Mouse (Mus musculus) Patski (cell line): ENCODE data around the gene Icmt. TPM values are rescaled to one million over a fixed set of nuclear protein-coding genes. Genes with fewer than 3 reads are reported as not detected.
A peak's percentile ranks its signal among the peaks of the same experiment; 100 is the strongest.

Experiments
- ATAC-seq: fragments of 100-300 bp; one replicate; pipeline ENCODE4 v1.8.0; 2021
- CTCF ChIA-PET: fragments of 350-600 bp; sonication (Branson Sonifier 250); formaldehyde crosslinking; loops from one replicate; lab custom pipeline; 2022; ENCODE audit warnings: inconsistent platforms; lab: Charles Lee
- POLR2A ChIA-PET: fragments of 350-600 bp; sonication (Branson Sonifier 250); formaldehyde crosslinking; loops from one replicate; lab custom pipeline; 2022; ENCODE audit warnings: antibody characterized with exemption, inconsistent platforms; lab: Charles Lee
- DNase-seq: peaks from one replicate; pipeline ENCODE4 v3.0.0-alpha.2; 2011; ENCODE audit warnings: low read depth, low spot score
- H3K27me3 ChIP-seq: fragments of 371-371 bp; one replicate; pipeline ENCODE4 v1.5.1; 2021
- CTCF ChIP-seq: fragments of 100-300 bp; IDR thresholded peaks from one replicate; pipeline ENCODE4 v1.5.1; 2021
- in situ Hi-C: fragments of 300-500 bp; cut with MboI; formaldehyde crosslinking; loops from 3 replicates; pipeline ENCODE4 v1.11.1; 2018; ENCODE audit warnings: low pct_unique_long_range_greater_than_20kb, mixed read lengths
- polyA plus RNA-seq: library from polyadenylated mRNA; unstranded; gene quantifications from one replicate; pipeline ENCODE4 v1.2.3, GENCODE M21; 2021

The Icmt gene
- 42.2 TPM for polyA plus RNA-seq

DNA sequence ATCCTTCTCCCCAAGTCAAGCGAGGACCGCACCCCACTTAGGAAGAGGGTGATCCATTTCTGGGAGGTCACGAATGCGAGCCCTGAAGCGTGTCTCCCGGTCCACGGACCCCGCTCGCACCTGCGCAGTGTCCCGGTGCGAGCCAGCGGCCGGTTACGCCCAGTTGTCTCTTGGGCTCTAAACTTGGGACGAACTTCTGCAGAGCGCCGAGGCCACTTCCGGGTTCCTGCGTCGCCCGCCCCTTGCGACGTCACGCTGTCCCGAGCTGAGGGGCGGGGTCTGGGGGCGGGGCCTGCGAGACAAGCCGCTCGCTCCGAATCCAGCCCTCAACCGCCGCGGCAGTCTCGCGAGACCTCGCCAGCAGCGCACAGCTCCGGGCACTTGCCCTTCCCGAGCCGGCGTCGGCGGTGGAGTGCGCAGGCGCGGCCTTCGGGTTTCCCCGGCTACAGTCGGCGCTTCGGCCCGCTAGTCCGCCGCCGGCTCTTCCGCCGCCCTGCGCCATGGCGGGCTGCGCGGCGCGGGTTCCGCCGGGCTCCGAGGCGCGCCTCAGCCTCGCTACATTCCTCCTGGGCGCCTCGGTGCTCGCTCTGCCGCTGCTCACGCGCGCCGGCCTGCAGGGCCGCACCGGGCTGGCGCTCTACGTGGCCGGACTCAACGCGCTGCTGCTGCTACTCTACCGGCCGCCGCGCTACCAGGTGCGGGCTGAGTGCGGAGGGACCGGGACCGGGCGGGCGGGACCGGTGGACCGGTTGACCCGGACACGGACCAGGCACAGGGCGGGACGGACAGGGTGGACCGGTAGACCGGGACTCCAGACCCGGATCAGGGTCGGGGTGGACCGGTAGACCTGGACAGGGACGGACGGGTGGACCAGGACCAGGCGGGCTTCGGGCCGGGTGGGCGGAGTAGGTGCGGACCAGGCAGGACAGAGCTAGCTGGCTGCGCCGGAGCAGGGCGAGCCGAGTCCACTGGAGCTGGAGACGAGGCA is at the start of gene Icmt:
Icmt (plus strand) TSS at position 354 of the 988 bp plus-strand sequence.
- H3K27me3 ChIP-seq: no peaks in the 10 kb centered on the region
- TF ChIP-seq CTCF: no peak
- in situ Hi-C loops: no loop called here
- peak; percentile 69 for ATAC-seq
- peak; percentile 81 for DNase-seq
- ChIA-PET CTCF (no interaction called here), POLR2A (interaction anchor here (1.1 kb wide), 1 partner anchor 10 kb away, joined by 3 read pairs; no protein-coding TSS in a partner anchor)

DNA sequence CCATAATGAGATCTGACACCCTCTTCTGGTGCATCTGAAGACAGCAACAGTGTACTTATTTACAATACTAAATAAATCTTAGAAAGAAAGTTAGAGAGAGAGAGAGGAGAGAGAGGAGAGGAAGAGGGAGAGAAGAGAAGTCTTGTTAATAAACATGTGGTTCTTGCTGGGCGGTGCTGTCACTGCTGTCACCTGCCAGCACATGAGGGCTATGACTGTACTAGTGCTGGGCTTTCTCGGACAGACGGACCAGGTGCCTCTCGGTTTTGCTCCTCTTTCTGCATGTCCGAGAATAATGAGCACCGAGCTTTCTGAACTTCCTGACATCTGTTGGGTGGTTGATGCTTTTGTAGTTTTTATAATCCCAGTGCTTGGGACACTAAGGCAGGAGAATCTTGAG is 46.4 kb upstream of the Icmt start:
- ChIA-PET POLR2A (no interaction called here), CTCF (no interaction called here)
- TF ChIP-seq CTCF: no peak

DNA sequence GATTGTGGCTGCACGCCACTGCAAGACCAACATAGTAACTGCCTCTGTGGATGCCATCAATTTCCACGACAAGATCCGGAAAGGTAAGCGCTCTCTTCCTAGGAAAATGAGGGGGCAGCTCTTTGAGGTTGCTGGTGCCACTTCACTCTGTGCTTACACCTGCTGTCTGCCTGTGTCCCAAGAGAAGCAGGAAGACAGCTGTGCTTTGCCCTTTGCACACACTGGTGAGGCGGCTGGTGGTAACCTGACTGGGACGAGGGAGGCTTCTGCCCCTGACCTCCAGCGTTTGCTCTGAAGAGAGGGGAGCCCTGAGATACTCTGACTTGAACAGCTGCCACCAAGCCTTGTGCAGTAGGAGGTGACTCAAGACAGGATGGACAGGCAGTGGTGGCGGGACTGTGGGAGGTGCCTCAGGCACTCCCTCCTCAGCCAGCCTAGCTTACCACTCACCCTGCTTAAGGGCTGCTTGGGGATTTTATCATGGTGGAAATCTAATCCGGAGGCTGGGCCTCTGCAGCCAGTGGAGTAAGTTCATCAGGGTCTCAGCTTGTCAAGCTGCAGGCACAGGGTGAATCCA is 43.8 kb upstream of the Icmt start:
- ATAC-seq (no peak), DNase-seq (no peak)
- CTCF ChIA-PET: no interaction called here
- H3K27me3 ChIP-seq: no peaks in the 10 kb centered on the region
- in situ Hi-C loops: no loop called here
- POLR2A ChIA-PET: no interaction called here
- TF ChIP-seq CTCF: no peak

More for the DNA sequence above, 46.4 kb upstream of the Icmt start:
- no peak for ATAC-seq
- in situ Hi-C loops: no loop called here
- H3K27me3 ChIP-seq: no peaks in the 10 kb centered on the region
- DNase-seq: no peak

DNA sequence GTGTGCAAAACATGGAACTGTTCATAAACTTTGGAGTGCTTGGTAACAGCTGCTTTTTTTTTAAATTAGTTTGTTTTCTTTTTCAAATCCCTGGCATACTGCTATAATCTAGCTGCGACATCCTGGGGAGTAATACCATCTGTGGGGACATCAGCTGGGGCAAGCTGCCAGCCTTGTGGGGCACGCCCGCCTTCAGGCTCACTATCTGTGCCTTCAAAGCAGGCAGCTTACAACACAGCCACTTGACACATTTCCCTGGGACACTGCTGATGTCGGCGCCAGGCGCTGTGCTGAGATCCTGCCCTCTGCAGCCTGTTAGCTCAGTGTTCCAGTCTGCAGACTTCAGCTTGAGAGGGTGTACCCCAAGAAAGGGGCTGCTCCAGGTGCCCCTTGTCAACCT is 40.0 kb upstream of the Icmt start:
- in situ Hi-C loops: no loop called here
- no peaks in the 10 kb centered on the region for H3K27me3 ChIP-seq
- no peak for DNase-seq
- ATAC-seq: no peak
- ChIA-PET POLR2A (interaction anchor here (1.0 kb wide), 1 partner anchor 16 kb away, joined by 3 read pairs; the partner anchor contains the start of gene Gpr153), CTCF (interaction anchor here (1.3 kb wide), 1 partner anchor 10 kb away, joined by 3 read pairs; no protein-coding TSS in a partner anchor)
- no peak for TF ChIP-seq CTCF

DNA sequence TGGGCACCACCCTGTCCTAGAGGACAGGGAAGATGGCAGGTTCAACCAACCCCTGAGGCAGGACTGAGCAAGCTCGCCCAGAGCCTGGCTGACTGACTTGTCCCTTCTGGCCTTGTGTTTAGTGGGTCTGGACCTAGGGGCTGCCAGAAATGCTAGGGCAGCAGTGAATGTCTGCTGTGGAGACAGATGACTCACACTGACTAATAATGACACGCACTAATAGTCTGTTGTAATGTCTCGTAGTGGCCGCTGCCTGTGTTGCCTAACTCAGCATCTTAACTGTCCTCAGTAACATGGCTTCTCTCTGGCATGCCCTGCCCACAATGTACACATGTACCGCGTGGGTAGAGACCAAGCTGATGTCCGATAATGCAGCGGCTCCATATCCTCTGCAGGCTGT is 36.6 kb upstream of the Icmt start:
- DNase-seq (no peak), ATAC-seq (no peak)
- in situ Hi-C loops: no loop called here
- no peak for TF ChIP-seq CTCF
- no peaks in the 10 kb centered on the region for H3K27me3 ChIP-seq
- POLR2A ChIA-PET: no interaction called here
- CTCF ChIA-PET: no interaction called here

DNA sequence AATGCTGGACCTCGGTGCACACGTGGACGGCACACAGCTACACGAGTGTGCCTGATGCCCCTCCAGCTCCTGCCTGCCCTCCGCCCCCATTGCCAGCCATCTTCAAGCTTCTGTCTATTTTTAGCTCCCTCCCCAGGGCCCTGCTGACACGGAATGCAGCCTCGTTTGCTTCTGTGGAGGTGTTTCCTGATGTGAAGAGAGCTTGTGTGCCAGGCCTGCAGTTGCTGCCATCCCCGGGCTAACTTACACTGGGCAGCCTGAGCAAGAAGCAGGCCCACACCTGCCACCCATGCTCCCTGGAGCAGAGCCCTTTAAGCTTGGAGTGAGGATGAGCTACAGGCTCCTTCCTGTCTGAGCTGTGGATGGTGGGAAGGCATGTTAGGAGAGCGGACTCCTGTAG is 34.8 kb upstream of the Icmt start:
- no peaks in the 10 kb centered on the region for H3K27me3 ChIP-seq
- no peak for DNase-seq
- ChIA-PET POLR2A (no interaction called here), CTCF (interaction anchor here (0.8 to 2.9 kb wide), 4 partner anchors 11 to 172 kb away, joined by 3 to 11 read pairs (median 4); no protein-coding TSS in a partner anchor)
- TF ChIP-seq CTCF: no peak
- in situ Hi-C loops: no loop called here
- no peak for ATAC-seq

DNA sequence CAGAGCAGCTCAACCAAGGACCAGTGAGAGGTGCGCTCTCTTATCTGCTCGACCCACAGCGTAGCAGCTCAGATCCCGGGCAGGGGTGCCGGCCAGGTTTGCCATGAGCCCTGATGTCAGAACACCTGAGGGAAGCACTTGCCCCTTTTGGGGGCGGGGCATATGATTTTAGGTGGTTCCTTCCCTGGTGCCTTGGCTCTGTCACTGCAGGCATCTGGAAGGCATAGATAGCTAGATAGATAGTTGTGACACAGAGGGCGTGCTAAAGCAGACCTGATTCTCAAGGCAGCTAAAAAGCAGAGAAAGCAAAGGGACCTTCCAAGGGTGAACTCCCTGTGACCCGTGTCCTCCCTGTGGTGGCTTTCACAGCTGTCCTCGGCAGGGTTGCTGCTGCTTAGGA is 33.9 kb upstream of the Icmt start:
- POLR2A ChIA-PET: no interaction called here
- ATAC-seq: no peak
- no peaks in the 10 kb centered on the region for H3K27me3 ChIP-seq
- no peak for DNase-seq
- TF ChIP-seq CTCF: no peak
- CTCF ChIA-PET: interaction anchor here (1.8 to 2.9 kb wide), 2 partner anchors 10 to 171 kb away, joined by 3 to 11 read pairs; no protein-coding TSS in a partner anchor
- in situ Hi-C loops: no loop called here

DNA sequence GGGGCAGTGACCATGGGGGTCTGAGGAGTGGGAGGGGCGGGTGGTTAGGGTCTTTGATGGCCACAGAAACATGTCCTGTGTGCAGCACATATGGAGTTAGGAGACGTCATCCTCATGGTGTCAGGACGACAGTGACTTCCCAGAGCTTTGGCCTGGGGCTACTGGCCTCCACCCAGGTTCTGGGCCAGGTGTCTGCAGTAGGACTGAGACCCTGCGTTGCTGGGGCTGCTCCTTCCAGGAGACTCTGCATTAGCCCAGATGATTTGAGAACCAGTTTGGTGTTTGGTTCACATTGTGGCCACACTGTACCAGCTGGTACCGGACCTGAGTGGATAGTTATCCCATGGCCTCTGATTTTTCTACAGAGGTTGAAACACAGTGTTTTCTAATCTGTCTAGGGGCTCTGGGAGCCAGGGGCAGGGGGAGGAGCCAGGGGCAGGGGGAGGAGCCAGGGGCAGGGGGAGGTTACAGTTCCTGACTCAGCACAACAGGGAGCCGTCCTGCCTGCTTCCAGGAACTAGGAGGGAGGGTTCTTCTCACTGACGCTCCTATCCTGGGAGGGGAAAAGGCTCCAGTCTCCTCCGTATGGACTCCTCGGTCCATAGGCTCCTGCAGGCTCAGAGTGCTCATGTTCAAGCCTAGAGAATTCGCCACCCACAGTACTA is 33.4 kb upstream of the Icmt start:
- no peak for DNase-seq

DNA sequence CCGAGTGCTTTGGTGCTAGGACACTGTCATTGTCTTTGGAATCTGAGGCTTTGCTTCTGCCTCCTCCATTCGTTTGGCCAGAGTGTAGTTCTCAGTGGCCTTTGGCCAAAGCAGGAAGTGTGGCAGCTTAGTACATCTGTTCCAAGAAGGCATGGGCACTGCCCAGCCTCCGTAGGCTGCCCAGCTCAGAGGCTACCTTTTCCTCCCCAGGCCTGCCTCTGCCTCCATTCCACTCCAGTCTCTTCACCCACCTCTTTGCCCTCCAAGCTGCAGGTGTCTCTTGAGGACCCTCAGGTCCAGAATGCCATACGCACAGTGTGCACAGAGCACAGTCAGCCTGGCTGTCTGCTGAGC is 32.9 kb upstream of the Icmt start:
- CTCF ChIA-PET: interaction anchor here (0.8 to 1.1 kb wide), 2 partner anchors 9 kb away, joined by 3 to 4 read pairs; no protein-coding TSS in a partner anchor
- DNase-seq (no peak), ATAC-seq (no peak)
- in situ Hi-C loops: no loop called here
- POLR2A ChIA-PET: no interaction called here
- TF ChIP-seq CTCF: no peak
- no peaks in the 10 kb centered on the region for H3K27me3 ChIP-seq

More for the DNA sequence above, 33.4 kb upstream of the Icmt start:
- no peak for TF ChIP-seq CTCF
- in situ Hi-C loops: no loop called here
- POLR2A ChIA-PET: no interaction called here
- ATAC-seq: no peak
- no peaks in the 10 kb centered on the region for H3K27me3 ChIP-seq
- CTCF ChIA-PET: interaction anchor here (1.1 to 2.9 kb wide), 3 partner anchors 9 to 171 kb away, joined by 3 to 11 read pairs (median 4); no protein-coding TSS in a partner anchor

DNA sequence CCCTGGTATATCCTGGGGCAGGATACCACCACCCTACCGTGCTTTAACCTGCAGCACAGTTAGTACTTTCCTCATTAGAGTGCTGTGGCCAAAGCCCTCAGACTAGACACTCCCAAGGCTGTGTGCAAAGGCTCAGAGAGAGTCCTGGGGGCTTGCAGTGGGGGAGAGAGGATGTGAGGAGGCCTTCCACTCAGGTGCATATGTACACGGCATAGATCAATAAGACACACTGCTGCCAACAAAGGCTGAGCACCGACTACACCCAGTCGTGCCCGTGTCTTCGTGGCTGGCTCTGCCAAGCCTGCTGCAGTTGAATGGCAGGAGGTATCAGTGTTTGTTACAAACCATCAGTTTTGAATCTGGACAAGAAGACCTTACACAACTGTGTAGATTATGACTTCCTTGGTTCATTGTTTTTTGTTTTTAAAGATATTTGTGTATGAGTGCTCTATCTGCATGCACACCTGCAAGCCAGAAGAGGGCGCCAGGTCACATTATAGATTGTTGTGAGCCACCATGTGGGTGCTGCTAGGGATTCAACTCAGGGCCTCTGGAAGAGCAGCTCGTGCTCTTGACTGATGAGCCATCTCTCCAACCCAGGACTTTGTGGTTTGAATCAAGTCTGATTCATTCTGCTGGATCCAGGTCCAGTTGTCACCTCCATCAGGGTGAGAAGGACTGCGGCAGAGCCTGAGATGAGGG is 32.0 kb upstream of the Icmt start:
- POLR2A ChIA-PET: no interaction called here
- no peak for DNase-seq
- CTCF ChIA-PET: interaction anchor here (0.8 to 1.1 kb wide), 2 partner anchors 8 to 10 kb away, joined by 3 to 4 read pairs; no protein-coding TSS in a partner anchor
- H3K27me3 ChIP-seq: no peaks in the 10 kb centered on the region
- ATAC-seq: no peak
- no peak for TF ChIP-seq CTCF
- in situ Hi-C loops: no loop called here
